Mouse (Mus musculus): Measurements from ENCODE around the gene Pde4b.

DNA sequence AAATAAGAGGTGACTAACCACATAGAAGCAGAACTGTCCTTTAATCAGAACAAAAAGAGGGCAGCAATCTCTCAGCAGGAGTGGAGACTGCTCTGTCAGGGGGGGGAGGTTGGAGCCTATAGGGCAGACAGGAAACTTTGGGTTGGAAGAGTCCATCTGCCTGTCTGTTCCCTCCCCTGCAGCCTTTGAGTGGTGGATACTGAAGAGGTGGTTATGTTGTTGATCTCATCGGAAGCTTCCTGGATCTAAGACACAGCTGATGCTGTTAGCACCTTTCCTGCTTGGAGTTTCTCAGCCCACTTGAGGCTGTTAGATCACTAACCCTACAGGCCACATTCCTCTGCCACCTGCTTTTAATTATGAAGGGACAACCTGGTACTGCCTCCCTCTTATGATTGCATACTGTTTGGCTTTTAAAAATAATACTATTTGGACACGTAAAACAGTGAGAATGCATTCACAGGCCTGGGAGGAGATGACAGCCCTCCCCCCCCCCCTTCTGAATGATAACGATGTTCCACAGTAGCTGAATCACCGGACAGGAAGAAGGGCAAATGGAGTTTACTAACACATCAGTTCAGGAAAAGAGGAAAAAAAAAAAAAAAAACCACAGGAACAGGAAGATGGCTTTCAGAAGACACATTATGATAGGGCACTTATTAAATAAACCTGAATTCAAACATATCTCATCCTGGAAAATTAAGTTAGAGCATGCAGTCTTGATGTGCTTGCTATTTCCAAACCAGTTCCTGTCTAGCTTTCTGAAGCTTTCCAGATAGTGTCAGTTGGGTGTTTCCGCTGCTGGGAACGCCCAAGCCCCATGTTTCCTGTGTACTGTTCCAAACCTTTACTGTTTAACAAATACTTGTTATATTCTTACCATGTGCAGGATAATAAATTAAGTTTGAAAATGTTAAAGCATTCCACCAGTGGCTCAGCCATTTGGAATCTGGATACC is 41.9 kb upstream of the Pde4b start:
- TF ChIP-seq CTCF (IDR thresholded peaks at IDR 0.05; ENCODE audit: borderline replicate concordance, insufficient read depth, low read depth, low read length) (no peak), POLR2A (IDR thresholded peaks at IDR 0.05; ENCODE audit: borderline replicate concordance, insufficient read depth, low read length) (no peak)
